Mouse (Mus musculus) hindbrain, postnatal 0 days (tissue): ENCODE data around the gene Mad1l1. TPM values are rescaled to one million over a fixed set of nuclear protein-coding genes. Genes with fewer than 3 reads are reported as not detected.

Source experiments
- ATAC-seq: fragments of 200-750 bp; cut with Nextera tagmentation; 2 replicates; pipeline ENCODE4 v1.8.0; 2017; ENCODE audit warnings: mild to moderate bottlenecking, moderate TSS enrichment, moderate library complexity
- DNase-seq: peaks from one replicate; pipeline ENCODE4 v3.0.0-alpha.2; 2015; ENCODE audit warnings: low spot score
- H3K27ac ChIP-seq: fragments of 300-500 bp; sonication (generic); 2 replicates; pipeline ENCODE4 v1.5.1; 2014; ENCODE audit warnings: mild to moderate bottlenecking
- H3K27me3 ChIP-seq: fragments of 300-500 bp; sonication (generic); 2 replicates; pipeline ENCODE4 v1.6.1; 2014; ENCODE audit warnings: low read length, mixed read lengths; ENCODE audit not compliant: insufficient read depth
- H3K36me3 ChIP-seq: fragments of 300-500 bp; sonication (generic); 2 replicates; pipeline ENCODE4 v1.6.1; 2014; ENCODE audit warnings: low read length, mixed read lengths; ENCODE audit not compliant: insufficient read depth
- H3K4me1 ChIP-seq: fragments of 300-500 bp; sonication (generic); 2 replicates; pipeline ENCODE4 v1.6.1; 2014; ENCODE audit warnings: antibody characterized with exemption, low read length, mixed read lengths; ENCODE audit not compliant: insufficient read depth
- H3K4me2 ChIP-seq: fragments of 300-500 bp; sonication (generic); 2 replicates; pipeline ENCODE4 v1.6.1; 2014; ENCODE audit warnings: low read depth, mild to moderate bottlenecking, low read length, moderate library complexity, mixed read lengths
- H3K4me3 ChIP-seq: fragments of 300-500 bp; sonication (generic); 2 replicates; pipeline ENCODE4 v1.5.1; 2014; ENCODE audit warnings: low read length
- H3K9ac ChIP-seq: fragments of 300-500 bp; sonication (generic); replicated peaks from 2 replicates; pipeline ENCODE4 v1.6.1; 2014; ENCODE audit warnings: mild to moderate bottlenecking, low read length, moderate library complexity, mixed read lengths
- H3K9me3 ChIP-seq: fragments of 300-500 bp; sonication (generic); 2 replicates; pipeline ENCODE4 v1.6.1; 2016; ENCODE audit warnings: low read length, mixed read lengths
- CTCF ChIP-seq: IDR thresholded peaks from 2 replicates; pipeline ENCODE4 v1.5.1; 2016; ENCODE audit warnings: antibody characterized with exemption, control low read depth, low read depth
- WGBS: fragments of 180-500 bp; shearing (Covaris S2); extraction: QIAGEN DNeasy Blood & Tissue Kit; methylation state at CpG from one replicate; pipeline ENCODE4 v1.1.7; 2014; 5-methylcytosine and 5-hydroxymethylcytosine counted together
- polyA plus RNA-seq: library from polyadenylated mRNA; unstranded; fragments of >200 nt; fragmentation: Nextera tagmentation; extraction: Ambion mirVana; gene quantifications from 2 replicates; pipeline ENCODE4 v1.2.1, GENCODE M21; 2015
- total RNA-seq: library from RNA; depleted of rRNA; stranded (reverse); fragments of >200 nt; gene quantifications from 2 replicates; pipeline ENCODE4 v1.2.3, GENCODE M21; 2014

Gene Mad1l1
- total and polyA plus RNA-seq, 2 experiments from 2014 or later = 29.1 to 30.9 TPM

GRCm38 (mm10) chr5:140204465-140204864 lies 116.9 kb downstream of the Mad1l1 start:
- H3K4me1 ChIP-seq = no peaks in the 10 kb centered on the region; the same call in 1 of the 2 replicates
- H3K4me2 ChIP-seq = no peak overlapping the region
- no peaks in the 10 kb centered on the region for H3K9me3 ChIP-seq
- WGBS = 67% methylated on average over 3 of the region's 3 CpGs
- DNase-seq (no peak), ATAC-seq (no peak)
- no peak overlapping the region for H3K27ac ChIP-seq
- no peak for TF ChIP-seq CTCF
- H3K9ac ChIP-seq = no peak overlapping the region
- no peaks in the 10 kb centered on the region for H3K27me3 ChIP-seq
- no peak overlapping the region for H3K4me3 ChIP-seq
- no peaks in the 10 kb centered on the region for H3K36me3 ChIP-seq

- DNase-seq (no peak), ATAC-seq (no peak)
- Histone ChIP-seq H3K27me3 (no peaks in the 10 kb centered on the region), H3K9me3 (no peaks in the 10 kb centered on the region), H3K4me1 (no peaks in the 10 kb centered on the region; the same call in 1 of the 2 replicates), H3K27ac (no peak overlapping the region), H3K9ac (no peak overlapping the region), H3K36me3 (no peaks in the 10 kb centered on the region), H3K4me3 (no peak overlapping the region), H3K4me2 (no peak overlapping the region)
- 92% methylated on average over 5 of the region's 5 CpGs for WGBS
- 0 out of 2 replicates have a peak, but pooled peaks have one; percentile 7 for TF ChIP-seq CTCF
These were observed 117.3 kb downstream of the Mad1l1 start for GRCm38 (mm10) chr5:140204037-140204436.

- H3K36me3 ChIP-seq = no peaks in the 10 kb centered on the region
- TF ChIP-seq CTCF = no peak
- H3K4me3 ChIP-seq = no peak overlapping the region
- no peaks in the 10 kb centered on the region for H3K27me3 ChIP-seq
- no peaks in the 10 kb centered on the region for H3K4me1 ChIP-seq
- DNase-seq (no peak), ATAC-seq (no peak)
- no peaks in the 10 kb centered on the region for H3K9me3 ChIP-seq
- no peak overlapping the region for H3K9ac ChIP-seq
- no peak overlapping the region for H3K4me2 ChIP-seq
- WGBS = 92% methylated on average over 2 of the region's 2 CpGs
- no peak overlapping the region for H3K27ac ChIP-seq
These were observed 118.9 kb downstream of the Mad1l1 start for GRCm38 (mm10) chr5:140202451-140202850.

- DNase-seq = no peak
- no peak for ATAC-seq
- no peaks in the 10 kb centered on the region for H3K36me3 ChIP-seq
- H3K27me3 ChIP-seq = no peaks in the 10 kb centered on the region
- H3K4me1 ChIP-seq = no peaks in the 10 kb centered on the region
- TF ChIP-seq CTCF = no peak
- no peak overlapping the region for H3K27ac ChIP-seq
- no peak overlapping the region for H3K9ac ChIP-seq
- no peak overlapping the region for H3K4me2 ChIP-seq
- no peaks in the 10 kb centered on the region for H3K9me3 ChIP-seq
- WGBS = 95% methylated on average over 5 of the region's 5 CpGs
- no peak overlapping the region for H3K4me3 ChIP-seq
These were observed 119.8 kb downstream of the Mad1l1 start for GRCm38 (mm10) chr5:140201566-140201965.

GRCm38 (mm10) chr5:140201109-140201508 lies 120.2 kb downstream of the Mad1l1 start:
- Histone ChIP-seq H3K4me2 (no peak overlapping the region), H3K4me1 (no peaks in the 10 kb centered on the region), H3K9me3 (no peaks in the 10 kb centered on the region), H3K27me3 (no peaks in the 10 kb centered on the region), H3K27ac (no peak overlapping the region), H3K4me3 (no peak overlapping the region), H3K36me3 (no peaks in the 10 kb centered on the region), H3K9ac (no peak overlapping the region)
- DNase-seq (no peak), ATAC-seq (no peak)
- no peak for TF ChIP-seq CTCF
- WGBS = 76% methylated on average over 1 of the region's 1 CpGs

GRCm38 (mm10) chr5:140197705-140198104 lies 123.6 kb downstream of the Mad1l1 start:
- Histone ChIP-seq H3K36me3 (no peaks in the 10 kb centered on the region), H3K27me3 (no peaks in the 10 kb centered on the region), H3K4me2 (no peak overlapping the region), H3K27ac (no peak overlapping the region), H3K4me1 (no peaks in the 10 kb centered on the region), H3K9ac (no peak overlapping the region), H3K9me3 (no peaks in the 10 kb centered on the region), H3K4me3 (no peak overlapping the region)
- WGBS = 36% methylated on average over 4 of the region's 4 CpGs
- peak; percentile 87 for TF ChIP-seq CTCF
- DNase-seq (peak; percentile 89), ATAC-seq (peak; percentile 59; the same call in 1 of the 2 replicates)

GRCm38 (mm10) chr5:140196446-140196845 lies 124.9 kb downstream of the Mad1l1 start:
- Histone ChIP-seq H3K4me1 (no peaks in the 10 kb centered on the region), H3K4me3 (no peak overlapping the region), H3K9ac (no peak overlapping the region), H3K4me2 (no peak overlapping the region), H3K27ac (no peak overlapping the region), H3K27me3 (no peaks in the 10 kb centered on the region), H3K36me3 (no peaks in the 10 kb centered on the region), H3K9me3 (no peaks in the 10 kb centered on the region)
- 87% methylated on average over 3 of the region's 3 CpGs for WGBS
- ATAC-seq (no peak), DNase-seq (no peak)
- TF ChIP-seq CTCF = no peak
